Mouse (Mus musculus): Measurements from ENCODE around the gene Flg.

- TF ChIP-seq POLR2A (IDR thresholded peaks at IDR 0.05; ENCODE audit: borderline replicate concordance, insufficient read depth, low read length), result no peak
- no peak for TF ChIP-seq CTCF (IDR thresholded peaks at IDR 0.05; ENCODE audit: borderline replicate concordance, insufficient read depth, low read depth, low read length)
Observed at GRCm38 (mm10) chr3:93301896-93302295, 28.6 kb downstream of the Flg start.
